In the genomic region with DNA sequence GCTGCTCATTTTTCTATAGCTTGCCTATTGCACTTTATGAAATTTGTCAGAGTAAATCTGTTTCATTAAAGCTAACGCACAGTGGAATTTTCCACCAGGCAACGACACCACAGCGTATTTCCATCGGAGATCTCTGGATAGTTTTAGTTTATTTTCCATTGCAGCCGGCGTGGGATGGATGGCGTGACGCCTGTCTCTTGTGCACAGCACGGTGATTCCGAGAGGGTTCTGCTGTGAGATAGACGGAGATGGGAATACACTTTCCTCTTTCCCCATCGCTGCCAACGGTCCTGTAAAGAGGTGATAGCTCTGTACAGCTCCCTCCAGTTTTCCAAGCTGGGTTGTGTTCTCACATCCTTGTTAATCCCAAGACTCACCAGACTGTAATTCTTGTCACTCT, we compare ENCODE assay signal across 20 mouse cellular contexts.
DNase-seq lines count a peak whose midpoint lies in the region; ATAC-seq and TF ChIP-seq lines count a peak whose summit lies in the region.
"Had no signal": no experiment of that assay in that cellular context is flagged by ENCODE, and none has a peak within 500 bp of the region (broad histone marks: within the 10 kb centered on the region; RNA-seq: fewer than 3 reads in every experiment).

No protein-coding gene starts in this region.

- no peak overlapping the region for H3K9ac ChIP-seq in embryonic facial prominence, embryonic 13.5 days
- H3K9ac ChIP-seq: embryonic facial prominence, embryonic 15.5 days; heart, embryonic 12.5 days; hindbrain, embryonic 14.5 days; intestine, embryonic 15.5 days had no signal

- H3K36me3 ChIP-seq in embryonic facial prominence, embryonic 13.5 days, result peaks cover 14% of the 10 kb centered on the region
- H3K36me3 ChIP-seq in embryonic facial prominence, embryonic 10.5 days (replicated peaks), result peaks cover 61% of the 10 kb centered on the region
- H3K36me3 ChIP-seq: heart, embryonic 12.5 days; intestine, embryonic 15.5 days had no signal

- no peak for TF ChIP-seq CTCF in left cerebral cortex, adult 2 months (IDR thresholded peaks at IDR 0.05)

- peak overlapping the region; percentile 51; the same call in 1 of the 2 replicates for H3K27ac ChIP-seq in embryonic facial prominence, embryonic 13.5 days
- no peak overlapping the region for H3K27ac ChIP-seq in embryonic facial prominence, embryonic 10.5 days (replicated peaks)
- peak overlapping the region; percentile 44; the same call in 1 of the 2 replicates for H3K27ac ChIP-seq in left cerebral cortex, adult 2 months
- H3K27ac ChIP-seq: embryonic facial prominence, embryonic 15.5 days; forebrain, embryonic 10.5 days; hindbrain, embryonic 10.5 days; hindbrain, embryonic 14.5 days; intestine, embryonic 15.5 days had no signal

- H3K4me1 ChIP-seq in embryonic facial prominence, embryonic 13.5 days, result no peaks in the 10 kb centered on the region
- H3K4me1 ChIP-seq in embryonic facial prominence, embryonic 10.5 days, result peaks cover 8% of the 10 kb centered on the region
- H3K4me1 ChIP-seq: embryonic facial prominence, embryonic 15.5 days had no signal

- no peaks in the 10 kb centered on the region for H3K27me3 ChIP-seq in embryonic facial prominence, embryonic 13.5 days
- no peaks in the 10 kb centered on the region for H3K27me3 ChIP-seq in embryonic facial prominence, embryonic 10.5 days (replicated peaks; ENCODE audit: low read depth, poor library complexity, severe bottlenecking)
- H3K27me3 ChIP-seq: embryonic facial prominence, embryonic 15.5 days; heart, embryonic 12.5 days; intestine, embryonic 15.5 days had no signal

- no peak for ATAC-seq in embryonic facial prominence, embryonic 13.5 days (ENCODE audit: insufficient number of reproducible peaks, insufficient read depth, low FRiP score, low TSS enrichment, low read depth)
- ATAC-seq: forebrain, embryonic 14.5 days; intestine, embryonic 15.5 days had no signal

- intact Hi-C loops in left cerebral cortex, adult 2 months (cut with DNase I), result no loop called here

- H3K4me3 ChIP-seq in embryonic facial prominence, embryonic 13.5 days, result no peak overlapping the region
- H3K4me3 ChIP-seq in embryonic facial prominence, embryonic 10.5 days, result no peak overlapping the region
- H3K4me3 ChIP-seq in left cerebral cortex, adult 2 months, result no peak overlapping the region
- H3K4me3 ChIP-seq: embryonic facial prominence, embryonic 15.5 days; erythroblast, embryonic 14.5 days; forebrain, embryonic 10.5 days; heart, adult 2 months; heart, embryonic 12.5 days; hindbrain, embryonic 10.5 days; intestine, embryonic 15.5 days had no signal

- H3K9me3 ChIP-seq in embryonic facial prominence, embryonic 13.5 days, result no peaks in the 10 kb centered on the region
- H3K9me3 ChIP-seq in embryonic facial prominence, embryonic 10.5 days, result peaks cover 4% of the 10 kb centered on the region; the same call in 1 of the 2 replicates
- H3K9me3 ChIP-seq: embryonic facial prominence, embryonic 15.5 days; hindbrain, embryonic 10.5 days; intestine, embryonic 15.5 days had no signal

- WGBS in embryonic facial prominence, embryonic 13.5 days, result 92% methylated on average over 13 of the region's 13 CpGs
- 95% methylated on average over 13 of the region's 13 CpGs for WGBS in embryonic facial prominence, embryonic 10.5 days

- DNase-seq in embryonic facial prominence, embryonic 10.5 days (ENCODE audit: low spot score), result no peak
- peak; percentile 81 for DNase-seq in heart, adult 11 months
- no peak for DNase-seq in heart, adult 8-10 months (ENCODE audit: low spot score)
- peak in 1 of 2 experiments; percentile 32 for DNase-seq in left cerebral cortex, adult 2 months (ENCODE audit: extremely low spot score in 1 of 2, low spot score in 2 of 2)
- DNase-seq in left cerebral cortex, adult 11 months (ENCODE audit: low spot score), result no peak
- no peak for DNase-seq in lung, postnatal 4 days
- DNase-seq: adrenal gland, postnatal 10 days; cerebellum, adult 11-12 months; cerebellum, adult 9-10 months; gastrocnemius, postnatal 10 days; heart, adult 2 months had no signal

- H3K4me2 ChIP-seq in embryonic facial prominence, embryonic 13.5 days, result no peak overlapping the region
- H3K4me2 ChIP-seq: embryonic facial prominence, embryonic 15.5 days; heart, embryonic 12.5 days; hindbrain, embryonic 14.5 days; intestine, embryonic 15.5 days had no signal
